Mouse (Mus musculus): ENCODE measurements around the gene Cmss1. TPM values are rescaled to one million over a fixed set of nuclear protein-coding genes. Genes with fewer than 3 reads are reported as not detected.

The Cmss1 gene
- polyA plus RNA-seq, 1 experiment from 2014 or later, result 37.8 TPM

GRCm38 (mm10) chr16:57339765-57340612, 266.7 kb downstream of the Cmss1 start:
- H3K9me3 ChIP-seq, result no peaks in the 10 kb centered on the region
- no peak overlapping the region for H3K9ac ChIP-seq
- H3K27ac ChIP-seq (replicated peaks), result no peak overlapping the region
- no peak overlapping the region for H3K4me3 ChIP-seq
- WGBS, result 86% methylated on average over 8 of the region's 8 CpGs
- H3K36me3 ChIP-seq, result no peaks in the 10 kb centered on the region
- H3K27me3 ChIP-seq, result no peaks in the 10 kb centered on the region
- H3K4me1 ChIP-seq (replicated peaks), result no peaks in the 10 kb centered on the region
- no peak for ATAC-seq (ENCODE audit: low read depth)
- no peak overlapping the region for H3K4me2 ChIP-seq

GRCm38 (mm10) chr16:57336770-57337423, 269.8 kb downstream of the Cmss1 start:
- no peaks in the 10 kb centered on the region for H3K9me3 ChIP-seq
- ATAC-seq (ENCODE audit: low read depth), result no peak
- H3K9ac ChIP-seq, result no peak overlapping the region
- no peak overlapping the region for H3K27ac ChIP-seq (replicated peaks)
- H3K4me3 ChIP-seq, result no peak overlapping the region
- H3K4me1 ChIP-seq (replicated peaks), result no peaks in the 10 kb centered on the region
- H3K27me3 ChIP-seq, result no peaks in the 10 kb centered on the region
- no peaks in the 10 kb centered on the region for H3K36me3 ChIP-seq
- WGBS, result 79% methylated on average over 11 of the region's 11 CpGs
- no peak overlapping the region for H3K4me2 ChIP-seq

- no peaks in the 10 kb centered on the region for H3K4me1 ChIP-seq (replicated peaks)
- no peak overlapping the region for H3K27ac ChIP-seq (replicated peaks)
- H3K4me2 ChIP-seq, result no peak overlapping the region
- H3K36me3 ChIP-seq, result no peaks in the 10 kb centered on the region
- 81% methylated on average over 7 of the region's 7 CpGs for WGBS
- H3K9ac ChIP-seq, result no peak overlapping the region
- no peak for ATAC-seq (ENCODE audit: low read depth)
- no peak overlapping the region for H3K4me3 ChIP-seq
- no peaks in the 10 kb centered on the region for H3K9me3 ChIP-seq
- H3K27me3 ChIP-seq, result no peaks in the 10 kb centered on the region
Measured at GRCm38 (mm10) chr16:57332301-57332700, 274.4 kb downstream of the Cmss1 start.

- H3K27ac ChIP-seq (replicated peaks), result no peak overlapping the region
- H3K4me2 ChIP-seq, result no peak overlapping the region
- H3K4me3 ChIP-seq, result no peak overlapping the region
- H3K27me3 ChIP-seq, result no peaks in the 10 kb centered on the region
- no peak for ATAC-seq (ENCODE audit: low read depth)
- 83% methylated on average over 2 of the region's 2 CpGs for WGBS
- H3K4me1 ChIP-seq (replicated peaks), result no peaks in the 10 kb centered on the region
- H3K9me3 ChIP-seq, result no peaks in the 10 kb centered on the region
- H3K9ac ChIP-seq, result no peak overlapping the region
- no peaks in the 10 kb centered on the region for H3K36me3 ChIP-seq
Measured at GRCm38 (mm10) chr16:57330111-57330510, 276.6 kb downstream of the Cmss1 start.

GRCm38 (mm10) chr16:57329028-57329427, 277.6 kb downstream of the Cmss1 start:
- Histone ChIP-seq H3K4me2 (no peak overlapping the region), H3K36me3 (no peaks in the 10 kb centered on the region), H3K9ac (no peak overlapping the region), H3K4me1 (replicated peaks) (no peaks in the 10 kb centered on the region), H3K4me3 (no peak overlapping the region), H3K9me3 (no peaks in the 10 kb centered on the region), H3K27ac (replicated peaks) (0 out of 2 replicates have a peak overlapping the region, but pooled peaks have one; percentile 13), H3K27me3 (no peaks in the 10 kb centered on the region)
- 80% methylated on average over 8 of the region's 8 CpGs for WGBS
- no peak for ATAC-seq (ENCODE audit: low read depth)

GRCm38 (mm10) chr16:57326996-57327395, 279.7 kb downstream of the Cmss1 start:
- Histone ChIP-seq H3K27ac (replicated peaks) (no peak overlapping the region), H3K9ac (no peak overlapping the region), H3K27me3 (no peaks in the 10 kb centered on the region), H3K4me3 (no peak overlapping the region), H3K4me1 (replicated peaks) (no peaks in the 10 kb centered on the region), H3K4me2 (no peak overlapping the region), H3K36me3 (no peaks in the 10 kb centered on the region), H3K9me3 (no peaks in the 10 kb centered on the region)
- no peak for ATAC-seq (ENCODE audit: low read depth)
- 76% methylated on average over 7 of the region's 7 CpGs for WGBS

- Histone ChIP-seq H3K36me3 (no peaks in the 10 kb centered on the region), H3K9me3 (no peaks in the 10 kb centered on the region), H3K4me3 (no peak overlapping the region), H3K9ac (no peak overlapping the region), H3K27me3 (no peaks in the 10 kb centered on the region), H3K27ac (replicated peaks) (no peak overlapping the region), H3K4me2 (no peak overlapping the region), H3K4me1 (replicated peaks) (no peaks in the 10 kb centered on the region)
- 72% methylated on average over 7 of the region's 7 CpGs for WGBS
- ATAC-seq (ENCODE audit: low read depth), result no peak
Measured at GRCm38 (mm10) chr16:57319284-57320124, 287.2 kb downstream of the Cmss1 start.

- WGBS, result 83% methylated on average over 8 of the region's 8 CpGs
- H3K9ac ChIP-seq, result no peak overlapping the region
- H3K4me3 ChIP-seq, result no peak overlapping the region
- no peak overlapping the region for H3K4me2 ChIP-seq
- H3K36me3 ChIP-seq, result no peaks in the 10 kb centered on the region
- H3K4me1 ChIP-seq (replicated peaks), result no peaks in the 10 kb centered on the region
- no peak for ATAC-seq (ENCODE audit: low read depth)
- no peaks in the 10 kb centered on the region for H3K9me3 ChIP-seq
- no peaks in the 10 kb centered on the region for H3K27me3 ChIP-seq
- no peak overlapping the region for H3K27ac ChIP-seq (replicated peaks)
Measured at GRCm38 (mm10) chr16:57318637-57319125, 288.0 kb downstream of the Cmss1 start.

GRCm38 (mm10) chr16:57317882-57318636, 288.6 kb downstream of the Cmss1 start:
- Histone ChIP-seq H3K4me2 (no peak overlapping the region), H3K9me3 (no peaks in the 10 kb centered on the region), H3K36me3 (no peaks in the 10 kb centered on the region), H3K27ac (replicated peaks) (no peak overlapping the region), H3K4me1 (replicated peaks) (no peaks in the 10 kb centered on the region), H3K27me3 (no peaks in the 10 kb centered on the region), H3K9ac (no peak overlapping the region), H3K4me3 (no peak overlapping the region)
- no peak for ATAC-seq (ENCODE audit: low read depth)
- 51% methylated on average over 13 of the region's 13 CpGs for WGBS

- no peaks in the 10 kb centered on the region for H3K9me3 ChIP-seq
- H3K4me1 ChIP-seq (replicated peaks), result no peaks in the 10 kb centered on the region
- no peak overlapping the region for H3K4me3 ChIP-seq
- H3K36me3 ChIP-seq, result no peaks in the 10 kb centered on the region
- 79% methylated on average over 4 of the region's 4 CpGs for WGBS
- no peak overlapping the region for H3K4me2 ChIP-seq
- no peak for ATAC-seq (ENCODE audit: low read depth)
- H3K27ac ChIP-seq (replicated peaks), result no peak overlapping the region
- H3K27me3 ChIP-seq, result no peaks in the 10 kb centered on the region
- no peak overlapping the region for H3K9ac ChIP-seq
Measured at GRCm38 (mm10) chr16:57317127-57317526, 289.5 kb downstream of the Cmss1 start.

GRCm38 (mm10) chr16:57315026-57315425, 291.6 kb downstream of the Cmss1 start:
- Histone ChIP-seq H3K36me3 (no peaks in the 10 kb centered on the region), H3K27me3 (no peaks in the 10 kb centered on the region), H3K9ac (no peak overlapping the region), H3K9me3 (no peaks in the 10 kb centered on the region), H3K27ac (replicated peaks) (no peak overlapping the region), H3K4me3 (no peak overlapping the region), H3K4me1 (replicated peaks) (no peaks in the 10 kb centered on the region), H3K4me2 (no peak overlapping the region)
- ATAC-seq (ENCODE audit: low read depth), result no peak
- 91% methylated on average over 9 of the region's 9 CpGs for WGBS
